8 mouse cellular contexts compared by ENCODE assay signal in genomic region chr12:24493011-24493410, GRCm38 (mm10). TPM values are rescaled to one million over a fixed set of nuclear protein-coding genes. Genes with fewer than 3 reads are reported as not detected.
A peak's percentile ranks its signal among the peaks of the same experiment; 100 is the strongest.
DNase-seq lines count a peak whose midpoint lies in the region; ATAC-seq lines count a peak whose summit lies in the region.

No protein-coding gene starts in this region.

- ATAC-seq in lung, embryonic 16.5 days (ENCODE audit: low read depth): no peak
- no peak for ATAC-seq in embryonic facial prominence, embryonic 12.5 days (ENCODE audit: insufficient number of reproducible peaks, insufficient read depth, low FRiP score, low TSS enrichment)
- ATAC-seq in hindbrain, embryonic 11.5 days (ENCODE audit: low FRiP score): no peak
- peak; percentile 35; the same call in 1 of the 2 replicates for ATAC-seq in megakaryocyte progenitor cell, adult 5-6 weeks (replicated peaks; ENCODE audit: poor library complexity)

- no peak overlapping the region for H3K9ac ChIP-seq in lung, embryonic 16.5 days (ENCODE audit: low read length)
- H3K9ac ChIP-seq in embryonic facial prominence, embryonic 12.5 days: no peak overlapping the region
- no peak overlapping the region for H3K9ac ChIP-seq in hindbrain, embryonic 11.5 days (ENCODE audit: low read depth, low read length)

- H3K27ac ChIP-seq in lung, embryonic 16.5 days (ENCODE audit: low read length): no peak overlapping the region
- H3K27ac ChIP-seq in embryonic facial prominence, embryonic 12.5 days: no peak overlapping the region
- no peak overlapping the region for H3K27ac ChIP-seq in hindbrain, embryonic 11.5 days (ENCODE audit: low read depth, low read length)

- H3K27me3 ChIP-seq in lung, embryonic 16.5 days (ENCODE audit: control insufficient read depth, insufficient read depth, low read depth, low read length): no peaks in the 10 kb centered on the region
- H3K27me3 ChIP-seq in embryonic facial prominence, embryonic 12.5 days: no peaks in the 10 kb centered on the region
- H3K27me3 ChIP-seq in hindbrain, embryonic 11.5 days (ENCODE audit: control insufficient read depth, insufficient read depth, low read length): no peaks in the 10 kb centered on the region

- WGBS in lung, embryonic 16.5 days: 59% methylated on average over 9 of the region's 9 CpGs
- WGBS in embryonic facial prominence, embryonic 12.5 days: 73% methylated on average over 9 of the region's 9 CpGs
- WGBS in hindbrain, embryonic 11.5 days: 72% methylated on average over 9 of the region's 9 CpGs

- H3K4me3 ChIP-seq in lung, embryonic 16.5 days (ENCODE audit: low read length): peak overlapping the region; percentile 30; the same call in 1 of the 2 replicates
- no peak overlapping the region for H3K4me3 ChIP-seq in embryonic facial prominence, embryonic 12.5 days
- H3K4me3 ChIP-seq in hindbrain, embryonic 11.5 days (ENCODE audit: low read depth, low read length): no peak overlapping the region

- DNase-seq in lung, adult 18-20 months: no peak
- DNase-seq in hindbrain, embryonic 11.5 days (ENCODE audit: low spot score): peak; percentile 4
- no peak for DNase-seq in cerebellum, adult 8-10 months
- no peak for DNase-seq in lung, postnatal 4 days
- DNase-seq in layer of hippocampus, postnatal 36 days: no peak

- no peaks in the 10 kb centered on the region for H3K4me1 ChIP-seq in lung, embryonic 16.5 days (replicated peaks; ENCODE audit: control insufficient read depth, insufficient read depth, low read length)
- H3K4me1 ChIP-seq in embryonic facial prominence, embryonic 12.5 days: no peaks in the 10 kb centered on the region
- H3K4me1 ChIP-seq in hindbrain, embryonic 11.5 days (replicated peaks; ENCODE audit: control insufficient read depth, insufficient read depth, low read length): no peaks in the 10 kb centered on the region

- H3K9me3 ChIP-seq in lung, embryonic 16.5 days (ENCODE audit: control insufficient read depth, low read length): no peaks in the 10 kb centered on the region
- no peaks in the 10 kb centered on the region for H3K9me3 ChIP-seq in embryonic facial prominence, embryonic 12.5 days
- H3K9me3 ChIP-seq in hindbrain, embryonic 11.5 days (ENCODE audit: control insufficient read depth, low read length): no peaks in the 10 kb centered on the region

- peak overlapping the region; percentile 38; the same call in 1 of the 2 replicates for H3K4me2 ChIP-seq in lung, embryonic 16.5 days (ENCODE audit: low read depth, low read length)
- H3K4me2 ChIP-seq in embryonic facial prominence, embryonic 12.5 days (replicated peaks): peak overlapping the region; percentile 30
- H3K4me2 ChIP-seq in hindbrain, embryonic 11.5 days (replicated peaks; ENCODE audit: low read depth, low read length): no peak overlapping the region

- H3K36me3 ChIP-seq in lung, embryonic 16.5 days (ENCODE audit: control insufficient read depth, insufficient read depth, low read length): no peaks in the 10 kb centered on the region
- no peaks in the 10 kb centered on the region for H3K36me3 ChIP-seq in embryonic facial prominence, embryonic 12.5 days
- H3K36me3 ChIP-seq in hindbrain, embryonic 11.5 days (ENCODE audit: control insufficient read depth, insufficient read depth, low read length): no peaks in the 10 kb centered on the region

RNA-seq across cellular contexts. Expression of gene Taf1b, which starts 5.1 kb away (rescaled TPM):
- 25.6 and 26.9 TPM in 2 replicates for polyA plus RNA-seq in lung, embryonic 16.5 days (2015; fragmentation: Nextera tagmentation; extraction: Ambion mirVana)
- polyA plus RNA-seq in embryonic facial prominence, embryonic 12.5 days (2016; fragmentation: Nextera tagmentation; extraction: Ambion mirVana): 28.9 and 33.0 TPM in 2 replicates
- 30.0 and 36.5 TPM in 2 replicates for polyA plus RNA-seq in hindbrain, embryonic 11.5 days (2014; fragmentation: Nextera tagmentation; extraction: Ambion mirVana)
- total RNA-seq in megakaryocyte progenitor cell, adult 5-6 weeks (2015): 31.0 and 34.1 TPM in 2 replicates
- total RNA-seq in megakaryocyte progenitor cell, adult 5-6 weeks (2017): 39.3 and 56.8 TPM in 2 replicates
- 10 to 100 TPM; 29.4 to 31.0 TPM for total RNA-seq in layer of hippocampus, postnatal 36 days (2021)
